Mouse (Mus musculus) liver, adult 2 months (tissue): ENCODE data around the gene Zfp423. TPM values are rescaled to one million over a fixed set of nuclear protein-coding genes. Genes with fewer than 3 reads are reported as not detected.

Source experiments
- DNase-seq: peaks from one replicate; pipeline ENCODE4 v3.0.0-alpha.2; 2011; ENCODE audit warnings: low read depth, low spot score; ENCODE audit errors: extremely low read depth
- H3K27ac ChIP-seq: fragments of 200-500 bp; replicated peaks from 2 replicates; pipeline ENCODE4 v1.5.1; 2012; ENCODE audit warnings: low read depth, mild to moderate bottlenecking, control low read depth, inconsistent platforms, low read length; ENCODE audit not compliant: insufficient read depth
- H3K27me3 ChIP-seq: fragments of 200-500 bp; 2 replicates; pipeline ENCODE4 v1.6.1; 2012; ENCODE audit warnings: mild to moderate bottlenecking, moderate library complexity, low read length, inconsistent platforms; ENCODE audit not compliant: control insufficient read depth, insufficient read depth
- H3K36me3 ChIP-seq: fragments of 200-500 bp; 2 replicates; pipeline ENCODE4 v1.6.1; 2012; ENCODE audit warnings: low read length, inconsistent platforms; ENCODE audit not compliant: control insufficient read depth, insufficient read depth
- H3K4me1 ChIP-seq: fragments of 200-500 bp; 2 replicates; pipeline ENCODE4 v1.6.1; 2011; ENCODE audit warnings: low read length; ENCODE audit not compliant: control insufficient read depth, insufficient read depth
- H3K4me3 ChIP-seq: fragments of 200-500 bp; 2 replicates; pipeline ENCODE4 v1.5.1; 2011; ENCODE audit warnings: low read depth, mild to moderate bottlenecking, control low read depth, low read length, moderate library complexity; ENCODE audit not compliant: insufficient read depth
- H3K79me2 ChIP-seq: fragments of 200-500 bp; 2 replicates; pipeline ENCODE4 v1.6.1; 2012; ENCODE audit warnings: inconsistent platforms, mild to moderate bottlenecking, low read length, moderate library complexity; ENCODE audit not compliant: control insufficient read depth, insufficient read depth
- H3K9ac ChIP-seq: fragments of 200-500 bp; 2 replicates; pipeline ENCODE4 v1.6.1; 2012; ENCODE audit warnings: low read depth, mild to moderate bottlenecking, control low read depth, inconsistent platforms, low read length
- CTCF ChIP-seq: fragments of 200-500 bp; IDR thresholded peaks from 2 replicates; pipeline ENCODE4 v1.5.1; 2011; ENCODE audit warnings: low read depth, low read length, control low read depth
- POLR2A ChIP-seq: fragments of 200-500 bp; IDR thresholded peaks from 2 replicates; pipeline ENCODE4 v1.6.1; 2011; ENCODE audit warnings: low read length, control low read depth; ENCODE audit not compliant: insufficient read depth; ENCODE audit errors: extremely low read depth
- WGBS: fragments of 180-500 bp; shearing (Covaris S2); methylation state at CpG from one replicate; pipeline ENCODE4 v1.1.7; 2018; 5-methylcytosine and 5-hydroxymethylcytosine counted together
- polyA plus RNA-seq: library from polyadenylated mRNA; depleted of rRNA; stranded (reverse); fragments of >200 nt; gene quantifications from 2 replicates; pipeline ENCODE4 v1.2.3, GENCODE M21; 2012
- total RNA-seq: library from RNA; depleted of rRNA; stranded (reverse); fragments of >200 nt; gene quantifications from 2 replicates; pipeline ENCODE4 v1.2.3, GENCODE M21; 2014

Zfp423 gene
- total and polyA plus RNA-seq, 2 experiments = 0.18 to 0.31 TPM

- Histone ChIP-seq H3K79me2 (no peaks in the 10 kb centered on the region), H3K4me1 (no peaks in the 10 kb centered on the region), H3K4me3 (no peak overlapping the region), H3K27ac (no peak overlapping the region), H3K9ac (no peak overlapping the region), H3K36me3 (no peaks in the 10 kb centered on the region), H3K27me3 (no peaks in the 10 kb centered on the region)
- TF ChIP-seq CTCF (no peak), POLR2A (no peak)
- DNase-seq = peak; percentile 17
- WGBS = 29% methylated on average over 11 of the region's 11 CpGs
Measured at GRCm38 (mm10) chr8:87835411-87835821, 124.0 kb downstream of the Zfp423 start.

- no peak for DNase-seq
- Histone ChIP-seq H3K27ac (no peak overlapping the region), H3K4me3 (no peak overlapping the region), H3K36me3 (no peaks in the 10 kb centered on the region), H3K4me1 (no peaks in the 10 kb centered on the region), H3K79me2 (no peaks in the 10 kb centered on the region), H3K27me3 (no peaks in the 10 kb centered on the region), H3K9ac (no peak overlapping the region)
- TF ChIP-seq POLR2A (no peak), CTCF (no peak)
- WGBS = 62% methylated on average over 5 of the region's 5 CpGs
Measured at GRCm38 (mm10) chr8:87834656-87835055, 124.7 kb downstream of the Zfp423 start.

GRCm38 (mm10) chr8:87833841-87834620 lies 125.4 kb downstream of the Zfp423 start:
- Histone ChIP-seq H3K4me1 (no peaks in the 10 kb centered on the region), H3K4me3 (no peak overlapping the region), H3K36me3 (no peaks in the 10 kb centered on the region), H3K27me3 (no peaks in the 10 kb centered on the region), H3K79me2 (no peaks in the 10 kb centered on the region), H3K27ac (no peak overlapping the region), H3K9ac (no peak overlapping the region)
- no peak for DNase-seq
- TF ChIP-seq POLR2A (no peak), CTCF (no peak)
- 77% methylated on average over 12 of the region's 12 CpGs for WGBS

DNA sequence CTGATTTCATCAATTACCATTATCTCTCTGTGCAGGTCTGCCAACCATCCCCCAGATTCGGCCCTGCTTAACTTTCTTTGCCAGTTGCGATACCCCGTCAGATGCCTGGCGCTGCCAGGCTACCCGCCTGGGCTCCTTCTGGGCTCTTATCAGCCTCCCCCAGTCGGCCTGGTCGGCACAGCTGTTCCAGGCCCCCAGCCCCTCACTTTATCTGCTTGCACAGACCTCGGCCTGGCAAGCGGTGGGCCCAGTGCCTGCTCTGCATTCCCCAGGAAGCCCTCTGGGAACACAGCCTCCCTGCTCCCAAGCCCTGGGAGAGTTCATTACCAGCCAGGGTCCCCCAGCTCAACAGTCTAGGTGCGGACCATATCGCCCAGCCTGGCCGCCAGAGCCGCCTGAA lies 126.1 kb downstream of the Zfp423 start:
- H3K27me3 ChIP-seq = no peaks in the 10 kb centered on the region
- H3K27ac ChIP-seq = no peak overlapping the region
- no peaks in the 10 kb centered on the region for H3K4me1 ChIP-seq
- WGBS = 70% methylated on average over 13 of the region's 13 CpGs
- no peak for TF ChIP-seq CTCF
- no peak for TF ChIP-seq POLR2A
- no peaks in the 10 kb centered on the region for H3K36me3 ChIP-seq
- H3K9ac ChIP-seq = no peak overlapping the region
- no peaks in the 10 kb centered on the region for H3K79me2 ChIP-seq
- no peak for DNase-seq
- no peak overlapping the region for H3K4me3 ChIP-seq

DNA sequence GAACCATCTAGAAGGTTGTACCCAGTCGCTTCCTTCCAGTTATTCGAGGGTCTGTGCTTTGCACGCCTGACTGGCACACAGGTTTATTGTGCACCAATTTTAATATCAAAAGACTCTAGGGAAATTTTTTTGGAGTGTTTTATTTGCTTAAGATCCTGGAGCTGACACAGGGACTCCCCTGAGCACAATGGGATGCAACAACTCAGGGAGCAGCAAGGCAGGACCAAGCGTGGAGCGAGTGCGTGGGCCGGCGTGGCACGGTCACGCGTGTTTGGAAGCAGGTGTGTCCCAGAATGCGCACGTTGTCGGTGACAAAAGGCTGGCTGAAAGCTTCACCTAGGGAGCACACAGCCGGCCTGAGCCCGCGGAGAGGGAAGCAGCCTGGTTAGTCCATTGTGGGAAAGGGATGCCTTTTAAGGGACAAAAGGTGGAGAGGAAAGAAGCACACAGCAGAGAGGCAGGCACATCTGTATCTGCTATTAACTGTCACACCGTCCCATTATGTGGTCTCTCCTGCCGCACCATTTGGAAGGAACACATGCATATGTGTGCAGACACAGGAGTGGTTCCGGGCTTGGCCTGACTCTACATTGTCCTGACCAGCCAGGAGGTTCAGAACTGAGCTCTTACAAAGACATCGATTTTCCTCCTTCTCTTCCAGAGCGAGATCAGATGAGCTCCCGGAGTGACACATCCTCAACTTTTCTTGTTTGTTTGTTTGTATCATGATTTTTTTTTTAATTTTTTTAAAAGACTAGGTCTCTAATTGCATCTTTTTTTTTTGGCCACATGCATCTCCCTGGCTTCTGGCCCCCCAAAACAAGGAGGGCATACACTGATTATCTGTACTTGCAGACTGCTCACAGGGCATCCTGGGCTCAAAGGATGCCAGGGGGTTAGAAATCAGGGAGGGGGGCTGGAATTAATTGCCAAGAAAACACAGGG lies 126.7 kb downstream of the Zfp423 start:
- DNase-seq = no peak
- Histone ChIP-seq H3K4me3 (no peak overlapping the region), H3K9ac (no peak overlapping the region), H3K27me3 (no peaks in the 10 kb centered on the region), H3K4me1 (no peaks in the 10 kb centered on the region), H3K27ac (no peak overlapping the region), H3K79me2 (no peaks in the 10 kb centered on the region), H3K36me3 (no peaks in the 10 kb centered on the region)
- TF ChIP-seq CTCF (no peak), POLR2A (no peak)
- 77% methylated on average over 23 of the region's 23 CpGs for WGBS
